Mouse (Mus musculus): Measurements from ENCODE around the gene Chrdl2.

Gene Chrdl2

GRCm38 (mm10) chr7:99982256-99983242 lies 23.4 kb upstream of the Chrdl2 start:
- DNase-seq (ENCODE audit: low spot score): no peak

GRCm38 (mm10) chr7:99988725-99989124 lies 17.2 kb upstream of the Chrdl2 start:
- DNase-seq (ENCODE audit: low spot score): peak; percentile 32

- DNase-seq (ENCODE audit: low spot score): no peak
Measured at GRCm38 (mm10) chr7:99989844-99990760, 15.9 kb upstream of the Chrdl2 start.

GRCm38 (mm10) chr7:99990990-99991707 lies 14.8 kb upstream of the Chrdl2 start:
- no peak for DNase-seq (ENCODE audit: low spot score)

- DNase-seq (ENCODE audit: low spot score): no peak
Measured at GRCm38 (mm10) chr7:99993159-99993558, 12.8 kb upstream of the Chrdl2 start.

GRCm38 (mm10) chr7:99995186-99995585 lies 10.8 kb upstream of the Chrdl2 start:
- DNase-seq (ENCODE audit: low spot score): no peak

- no peak for DNase-seq (ENCODE audit: low spot score)
Measured at GRCm38 (mm10) chr7:99998668-99999067, 7.3 kb upstream of the Chrdl2 start.

- DNase-seq (ENCODE audit: low spot score): no peak
Measured at GRCm38 (mm10) chr7:100003781-100004180, 2.2 kb upstream of the Chrdl2 start.

- DNase-seq (ENCODE audit: low spot score): no peak
Measured at GRCm38 (mm10) chr7:100006411-100006810, 439 bp downstream of the Chrdl2 start.

- no peak for DNase-seq (ENCODE audit: low spot score)
Measured at GRCm38 (mm10) chr7:100008765-100009164, 2.8 kb downstream of the Chrdl2 start.

GRCm38 (mm10) chr7:100009640-100010039 lies 3.7 kb downstream of the Chrdl2 start:
- peak; percentile 32 for DNase-seq (ENCODE audit: low spot score)

- no peak for DNase-seq (ENCODE audit: low spot score)
Measured at GRCm38 (mm10) chr7:100010711-100011110, 4.7 kb downstream of the Chrdl2 start.

GRCm38 (mm10) chr7:100012085-100012484 lies 6.1 kb downstream of the Chrdl2 start:
- no peak for DNase-seq (ENCODE audit: low spot score)

- DNase-seq (ENCODE audit: low spot score): no peak
Measured at GRCm38 (mm10) chr7:100012515-100012914, 6.5 kb downstream of the Chrdl2 start.

GRCm38 (mm10) chr7:100014123-100014600 lies 8.2 kb downstream of the Chrdl2 start:
- DNase-seq (ENCODE audit: low spot score): no peak

- no peak for DNase-seq (ENCODE audit: low spot score)
Measured at GRCm38 (mm10) chr7:100017056-100017455, 11.1 kb downstream of the Chrdl2 start.

- DNase-seq (ENCODE audit: low spot score): no peak
Measured at GRCm38 (mm10) chr7:100027353-100027752, 21.4 kb downstream of the Chrdl2 start.

- no peak for DNase-seq (ENCODE audit: low spot score)
Measured at GRCm38 (mm10) chr7:100029307-100029706, 23.3 kb downstream of the Chrdl2 start.

- no peak for DNase-seq (ENCODE audit: low spot score)
Measured at GRCm38 (mm10) chr7:100030996-100031749, 25.2 kb downstream of the Chrdl2 start.

- DNase-seq (ENCODE audit: low spot score): no peak
Measured at GRCm38 (mm10) chr7:100033672-100034071, 27.7 kb downstream of the Chrdl2 start.
